Mouse (Mus musculus) megakaryocyte, embryonic 14.5 days (primary cell): ENCODE measurements at regions not wholly inside any gene's neighbourhood (a gene's known extent, or its start where the extent isn't known, plus 50 kb on each side); places are given as distances from the start of the nearest gene placed in this dataset.

Experiments used
- FLI1 ChIP-seq: IDR thresholded peaks from 2 replicates; pipeline ENCODE4 v1.6.1; 2012; ENCODE audit warnings: low read length, inconsistent platforms, mixed read lengths
- GATA1 ChIP-seq: IDR thresholded peaks from 3 replicates; pipeline ENCODE4 v1.6.1; 2012; ENCODE audit warnings: mixed read lengths, low read length, inconsistent platforms, borderline replicate concordance

DNA sequence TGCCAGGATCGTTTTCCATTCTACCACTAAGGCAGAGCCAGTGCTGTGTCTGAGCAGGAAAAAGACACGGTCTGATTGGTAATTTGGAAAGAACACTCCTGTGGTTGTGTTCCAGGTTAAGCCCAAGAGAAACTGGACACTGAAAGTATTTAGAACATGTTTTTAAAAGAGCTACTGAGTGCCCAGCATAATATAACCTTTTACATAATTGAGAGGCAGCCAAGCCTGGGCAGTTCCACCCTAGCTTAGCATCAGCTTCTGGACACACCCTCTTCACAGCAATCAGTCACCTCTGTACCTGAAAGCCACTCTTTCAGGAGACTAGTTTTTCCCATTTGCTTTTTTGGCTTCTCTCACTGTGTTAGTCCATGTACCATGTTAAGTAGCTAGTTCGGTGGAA, 1379.4 kb upstream of the A1bg start:
- TF ChIP-seq GATA1 = no peak
- no peak for TF ChIP-seq FLI1
